Mouse (Mus musculus) forebrain, postnatal 0 days (tissue): ENCODE measurements around the gene Fam161a. TPM values are rescaled to one million over a fixed set of nuclear protein-coding genes. Genes with fewer than 3 reads are reported as not detected.

Source experiments
- ATAC-seq: fragments of 200-750 bp; cut with Nextera tagmentation; 2 replicates; pipeline ENCODE4 v1.8.0; 2017; ENCODE audit warnings: mild to moderate bottlenecking, moderate library complexity
- DNase-seq: peaks from one replicate; pipeline ENCODE4 v3.0.0-alpha.2; 2015
- H3K27ac ChIP-seq: fragments of 300-500 bp; sonication (generic); 2 replicates; pipeline ENCODE4 v1.5.1; 2014; ENCODE audit warnings: low read depth, mild to moderate bottlenecking, antibody characterized with exemption, low read length, moderate library complexity, mixed read lengths
- H3K27me3 ChIP-seq: fragments of 300-500 bp; sonication (generic); 2 replicates; pipeline ENCODE4 v1.6.1; 2014; ENCODE audit warnings: mild to moderate bottlenecking, low read length, mixed read lengths; ENCODE audit not compliant: insufficient read depth
- H3K36me3 ChIP-seq: fragments of 300-500 bp; sonication (generic); 2 replicates; pipeline ENCODE4 v1.6.1; 2014; ENCODE audit warnings: mild to moderate bottlenecking, moderate library complexity; ENCODE audit not compliant: insufficient read depth
- H3K4me1 ChIP-seq: fragments of 300-500 bp; sonication (generic); 2 replicates; pipeline ENCODE4 v1.6.1; 2014; ENCODE audit warnings: antibody characterized with exemption; ENCODE audit not compliant: insufficient read depth
- H3K4me2 ChIP-seq: fragments of 300-500 bp; sonication (generic); 2 replicates; pipeline ENCODE4 v1.6.1; 2014; ENCODE audit warnings: low read depth, mild to moderate bottlenecking, moderate library complexity
- H3K4me3 ChIP-seq: fragments of 300-500 bp; sonication (generic); 2 replicates; pipeline ENCODE4 v1.5.1; 2014; ENCODE audit warnings: low read depth, low read length, mixed read lengths
- H3K9ac ChIP-seq: fragments of 300-500 bp; sonication (generic); 2 replicates; pipeline ENCODE4 v1.6.1; 2014; ENCODE audit warnings: mild to moderate bottlenecking
- H3K9me3 ChIP-seq: fragments of 300-500 bp; sonication (generic); 2 replicates; pipeline ENCODE4 v1.6.1; 2016; ENCODE audit warnings: low read length
- CTCF ChIP-seq: sonication (generic); IDR thresholded peaks from 2 replicates; pipeline ENCODE4 v1.5.1; 2016; ENCODE audit warnings: antibody characterized with exemption, control low read depth, low read depth
- WGBS: fragments of 180-500 bp; shearing (Covaris S2); extraction: QIAGEN DNeasy Blood & Tissue Kit; methylation state at CpG from one replicate; pipeline ENCODE4 v1.1.7; 2014; 5-methylcytosine and 5-hydroxymethylcytosine counted together
- polyA plus RNA-seq: library from polyadenylated mRNA; unstranded; fragments of >200 nt; fragmentation: Nextera tagmentation; extraction: Ambion mirVana; gene quantifications from 2 replicates; pipeline ENCODE4 v1.2.1, GENCODE M21; 2015
- total RNA-seq: library from RNA; depleted of rRNA; stranded (reverse); fragments of >200 nt; gene quantifications from 2 replicates; pipeline ENCODE4 v1.2.3, GENCODE M21; 2014

Gene Fam161a
- total and polyA plus RNA-seq, 2 experiments from 2014 or later: 6.9 to 7.8 TPM

DNA sequence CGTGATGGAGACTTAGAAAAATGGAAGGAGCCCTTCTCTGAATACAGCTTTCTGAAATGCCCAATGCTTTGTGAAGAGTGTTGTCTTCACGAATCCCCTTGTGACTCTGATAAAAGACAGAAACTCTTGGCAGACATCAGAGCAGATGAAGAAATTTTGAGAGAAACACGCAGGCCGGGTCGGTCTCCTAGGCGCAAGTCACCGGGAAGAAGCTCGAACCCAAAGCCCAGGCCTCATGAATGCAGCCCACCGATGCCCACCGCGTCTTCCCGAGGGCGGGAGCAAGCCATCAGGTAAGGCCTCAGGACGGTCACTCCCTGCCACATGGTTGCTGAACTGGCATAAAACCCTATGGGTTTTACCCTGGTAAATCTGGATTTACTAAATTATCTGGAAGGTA, 13.5 kb downstream of the Fam161a start:
- TF ChIP-seq CTCF: no peak
- no peak for ATAC-seq
- 96% methylated on average over 14 of the region's 14 CpGs for WGBS

GRCm38 (mm10) chr11:23023155-23023554, 15.8 kb downstream of the Fam161a start:
- H3K9ac ChIP-seq: no peak overlapping the region
- WGBS: 96% methylated on average over 2 of the region's 2 CpGs
- no peak for TF ChIP-seq CTCF
- no peak overlapping the region for H3K4me3 ChIP-seq
- no peaks in the 10 kb centered on the region for H3K4me1 ChIP-seq
- ATAC-seq: no peak
- DNase-seq: no peak
- no peak overlapping the region for H3K4me2 ChIP-seq
- no peaks in the 10 kb centered on the region for H3K9me3 ChIP-seq
- H3K36me3 ChIP-seq: no peaks in the 10 kb centered on the region
- H3K27me3 ChIP-seq: no peaks in the 10 kb centered on the region
- no peak overlapping the region for H3K27ac ChIP-seq

More for the DNA sequence above, 13.5 kb downstream of the Fam161a start:
- Histone ChIP-seq H3K9me3 (no peaks in the 10 kb centered on the region), H3K4me3 (no peak overlapping the region), H3K36me3 (no peaks in the 10 kb centered on the region), H3K27ac (no peak overlapping the region), H3K27me3 (no peaks in the 10 kb centered on the region), H3K4me1 (no peaks in the 10 kb centered on the region), H3K4me2 (no peak overlapping the region), H3K9ac (no peak overlapping the region)
- no peak for DNase-seq

DNA sequence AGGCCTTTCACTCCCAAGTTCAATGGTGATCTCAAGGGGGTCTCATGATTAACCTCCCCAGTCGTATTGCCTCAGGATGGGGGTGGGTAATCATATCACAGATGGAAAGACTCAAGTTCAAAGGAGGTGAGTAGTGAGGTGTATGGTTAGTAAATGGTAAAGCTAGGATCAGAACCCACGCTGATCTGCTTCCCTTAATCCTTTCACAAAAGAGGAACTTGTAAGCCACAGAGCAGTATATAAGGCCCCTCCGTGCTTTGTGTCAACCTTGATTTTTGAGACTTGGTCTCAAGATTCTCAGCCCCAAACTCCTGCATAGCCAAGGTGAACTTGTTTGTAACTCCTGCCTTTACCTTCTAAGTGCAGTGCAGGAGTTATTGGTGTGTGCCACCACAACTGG, 16.8 kb downstream of the Fam161a start:
- 54% methylated on average over 3 of the region's 3 CpGs for WGBS
- H3K4me3 ChIP-seq: no peak overlapping the region
- no peak overlapping the region for H3K9ac ChIP-seq
- H3K4me1 ChIP-seq: no peaks in the 10 kb centered on the region
- no peak overlapping the region for H3K4me2 ChIP-seq
- H3K9me3 ChIP-seq: no peaks in the 10 kb centered on the region
- no peak for ATAC-seq
- no peak overlapping the region for H3K27ac ChIP-seq
- no peaks in the 10 kb centered on the region for H3K36me3 ChIP-seq
- H3K27me3 ChIP-seq: no peaks in the 10 kb centered on the region
- TF ChIP-seq CTCF: no peak
- DNase-seq: no peak

DNA sequence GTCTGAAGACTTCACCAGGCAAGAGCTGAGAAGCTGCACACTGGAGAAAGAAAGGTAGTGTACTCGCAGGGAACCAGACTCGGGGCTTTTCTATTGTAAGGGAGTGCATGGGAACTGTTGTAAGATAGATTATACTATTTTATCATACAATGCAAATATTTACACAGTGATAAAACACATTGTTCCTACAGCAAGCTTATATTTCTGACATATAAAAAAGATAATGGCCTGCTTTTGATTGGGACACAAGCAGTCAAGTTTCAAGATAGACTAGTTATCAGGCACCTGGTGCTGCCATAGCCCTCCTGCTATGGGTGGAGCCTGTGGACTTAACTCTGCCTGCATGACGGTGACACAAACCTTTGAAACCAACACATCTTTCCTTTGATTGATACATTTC, 21.6 kb downstream of the Fam161a start:
- ATAC-seq: no peak
- H3K9ac ChIP-seq: no peak overlapping the region
- H3K4me1 ChIP-seq: no peaks in the 10 kb centered on the region
- no peaks in the 10 kb centered on the region for H3K27me3 ChIP-seq
- no peak overlapping the region for H3K4me3 ChIP-seq
- no peak for DNase-seq
- no peak overlapping the region for H3K4me2 ChIP-seq
- H3K27ac ChIP-seq: no peak overlapping the region
- WGBS: 68% methylated on average over 3 of the region's 3 CpGs
- no peaks in the 10 kb centered on the region for H3K36me3 ChIP-seq
- no peak for TF ChIP-seq CTCF
- no peaks in the 10 kb centered on the region for H3K9me3 ChIP-seq

DNA sequence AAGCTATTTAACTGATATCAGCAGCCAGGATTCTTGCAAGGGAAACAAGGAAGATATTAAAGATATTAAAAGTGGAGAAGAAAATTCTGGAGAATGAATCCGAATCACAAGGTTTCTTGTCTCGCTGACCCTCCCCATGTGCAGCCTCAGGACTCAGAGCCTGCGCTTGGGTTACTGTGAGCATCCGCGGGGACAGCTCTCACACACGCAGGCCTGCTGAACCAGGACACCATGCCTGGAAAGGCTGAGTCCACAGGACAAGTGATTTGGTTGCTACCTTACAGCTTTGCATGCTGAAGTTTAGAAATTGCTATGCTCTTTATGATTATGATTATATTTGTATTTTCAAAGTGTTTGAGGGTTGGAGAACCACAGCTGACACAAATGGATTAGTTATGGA, 22.1 kb downstream of the Fam161a start:
- DNase-seq: no peak
- TF ChIP-seq CTCF: no peak
- H3K4me2 ChIP-seq: no peak overlapping the region
- no peak overlapping the region for H3K4me3 ChIP-seq
- no peak overlapping the region for H3K9ac ChIP-seq
- ATAC-seq: no peak
- 81% methylated on average over 6 of the region's 6 CpGs for WGBS
- H3K4me1 ChIP-seq: no peaks in the 10 kb centered on the region
- H3K9me3 ChIP-seq: no peaks in the 10 kb centered on the region
- H3K27ac ChIP-seq: no peak overlapping the region
- no peaks in the 10 kb centered on the region for H3K36me3 ChIP-seq
- H3K27me3 ChIP-seq: no peaks in the 10 kb centered on the region

DNA sequence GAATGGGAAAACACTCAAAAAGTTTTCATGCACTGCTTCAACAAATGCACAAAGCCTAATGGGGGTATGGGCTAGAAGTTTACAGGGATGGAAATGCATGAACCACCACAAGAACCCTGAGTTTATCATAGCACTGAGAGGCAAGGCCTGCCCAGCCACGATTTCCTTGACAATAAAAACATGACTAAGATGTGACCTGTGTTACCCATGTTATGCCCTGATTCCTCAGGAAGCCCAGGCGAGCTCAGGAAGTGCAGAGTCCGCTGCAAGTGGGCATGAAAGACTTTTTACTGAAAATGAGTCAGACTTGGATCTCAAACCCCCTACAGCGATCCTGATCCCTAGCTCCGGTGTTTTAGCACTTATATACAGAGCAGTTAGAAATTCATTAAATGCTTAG, 39.9 kb downstream of the Fam161a start:
- WGBS: 68% methylated on average over 5 of the region's 5 CpGs
- Histone ChIP-seq H3K9ac (no peak overlapping the region), H3K27me3 (no peaks in the 10 kb centered on the region), H3K9me3 (no peaks in the 10 kb centered on the region), H3K4me1 (no peaks in the 10 kb centered on the region), H3K4me3 (no peak overlapping the region), H3K36me3 (no peaks in the 10 kb centered on the region), H3K4me2 (no peak overlapping the region), H3K27ac (no peak overlapping the region)
- no peak for TF ChIP-seq CTCF
- ATAC-seq (no peak), DNase-seq (no peak)

GRCm38 (mm10) chr11:23047663-23048582, 40.6 kb downstream of the Fam161a start:
- no peaks in the 10 kb centered on the region for H3K4me1 ChIP-seq
- H3K9me3 ChIP-seq: no peaks in the 10 kb centered on the region
- no peak overlapping the region for H3K9ac ChIP-seq
- DNase-seq: peak; percentile 2
- H3K36me3 ChIP-seq: no peaks in the 10 kb centered on the region
- no peak overlapping the region for H3K4me3 ChIP-seq
- H3K4me2 ChIP-seq: peak overlapping the region; percentile 15; the same call in 1 of the 2 replicates
- no peak for TF ChIP-seq CTCF
- H3K27me3 ChIP-seq: no peaks in the 10 kb centered on the region
- WGBS: 48% methylated on average over 20 of the region's 20 CpGs
- no peak for ATAC-seq
- H3K27ac ChIP-seq: no peak overlapping the region
